Mouse (Mus musculus) embryonic facial prominence, embryonic 14.5 days (tissue): ENCODE results near the gene Ccdc160. TPM values are rescaled to one million over a fixed set of nuclear protein-coding genes. Genes with fewer than 3 reads are reported as not detected.

Experiments used
- ATAC-seq: fragments of 200-750 bp; cut with Nextera tagmentation; 2 replicates; pipeline ENCODE4 v1.8.0; 2017; ENCODE audit warnings: low read depth, moderate number of reproducible peaks, moderate TSS enrichment
- DNase-seq: peaks from one replicate; pipeline ENCODE4 v3.0.0-alpha.2; 2015; ENCODE audit warnings: low spot score
- H3K27ac ChIP-seq: fragments of 300-500 bp; sonication (generic); replicated peaks from 2 replicates; pipeline ENCODE4 v1.5.1; 2014; ENCODE audit warnings: low read depth, mild to moderate bottlenecking, low read length, moderate library complexity
- H3K27me3 ChIP-seq: fragments of 300-500 bp; sonication (generic); replicated peaks from 2 replicates; pipeline ENCODE4 v1.6.1; 2014; ENCODE audit warnings: low read length; ENCODE audit not compliant: control insufficient read depth, insufficient read depth
- H3K36me3 ChIP-seq: fragments of 300-500 bp; sonication (generic); 2 replicates; pipeline ENCODE4 v1.6.1; 2014; ENCODE audit warnings: low read length, mixed read lengths; ENCODE audit not compliant: control insufficient read depth, insufficient read depth
- H3K4me1 ChIP-seq: fragments of 300-500 bp; sonication (generic); 2 replicates; pipeline ENCODE4 v1.6.1; 2014; ENCODE audit warnings: antibody characterized with exemption, low read length; ENCODE audit not compliant: control insufficient read depth, insufficient read depth
- H3K4me2 ChIP-seq: fragments of 300-500 bp; sonication (generic); 2 replicates; pipeline ENCODE4 v1.6.1; 2014; ENCODE audit warnings: low read depth, mild to moderate bottlenecking, low read length, moderate library complexity, mixed read lengths
- H3K4me3 ChIP-seq: fragments of 300-500 bp; sonication (generic); 2 replicates; pipeline ENCODE4 v1.5.1; 2014; ENCODE audit warnings: low read depth, mild to moderate bottlenecking, low read length
- H3K9ac ChIP-seq: fragments of 300-500 bp; sonication (generic); 2 replicates; pipeline ENCODE4 v1.6.1; 2014; ENCODE audit warnings: low read depth, mild to moderate bottlenecking, low read length, moderate library complexity, mixed read lengths
- H3K9me3 ChIP-seq: fragments of 300-500 bp; sonication (generic); 2 replicates; pipeline ENCODE4 v1.6.1; 2016; ENCODE audit warnings: low read length; ENCODE audit not compliant: control insufficient read depth
- WGBS: fragments of 180-500 bp; shearing (Covaris S2); extraction: QIAGEN DNeasy Blood & Tissue Kit; methylation state at CpG from one replicate; pipeline ENCODE4 v1.1.7; 2014; 5-methylcytosine and 5-hydroxymethylcytosine counted together
- microRNA counts: library from miRNA; unstranded; fragments of <30 nt; microRNA quantifications from one replicate; lab custom pipeline; 2017
- microRNA-seq: library from miRNA; unstranded; fragments of <30 nt; microRNA quantifications from one replicate; pipeline ENCODE4, GENCODE M21; 2016; ENCODE audit warnings: borderline number of aligned reads
- polyA plus RNA-seq: library from polyadenylated mRNA; unstranded; fragments of >200 nt; fragmentation: Nextera tagmentation; extraction: Ambion mirVana; gene quantifications from 2 replicates; pipeline ENCODE4 v1.2.1, GENCODE M21; 2014

Ccdc160 gene
- polyA plus RNA-seq, 1 experiment from 2014 or later, result 1.3 TPM

DNA sequence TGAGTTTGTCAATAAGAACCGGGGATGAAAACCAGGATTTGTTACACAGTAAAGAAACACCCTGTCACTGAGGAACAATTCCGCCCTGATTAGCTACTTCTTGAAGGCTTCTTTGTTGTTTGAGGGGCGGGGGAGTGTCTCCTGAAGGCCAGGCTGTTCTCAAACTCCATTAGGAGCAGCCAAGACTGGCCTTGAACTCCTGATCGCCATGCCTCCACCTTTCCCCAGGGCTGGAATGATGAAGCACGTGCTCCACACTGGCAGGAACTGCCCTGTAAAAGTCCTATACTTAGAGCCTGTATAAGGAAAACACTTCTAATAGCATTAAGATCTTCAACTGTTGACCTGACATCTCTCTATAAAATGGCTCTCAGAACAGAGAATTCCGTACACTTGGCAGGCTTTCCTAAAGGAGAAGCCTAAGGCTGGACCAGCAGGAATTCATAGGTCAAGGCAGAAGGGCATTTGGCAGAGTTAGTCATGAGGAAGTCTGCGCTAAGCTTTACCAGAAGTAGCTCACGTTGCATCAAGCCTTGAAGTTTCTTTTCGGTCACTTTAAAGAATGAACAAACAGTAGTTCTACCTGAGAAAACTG, 6.1 kb downstream of the Ccdc160 start:
- DNase-seq, result no peak
- Histone ChIP-seq H3K9ac (no peak overlapping the region), H3K27me3 (no peaks in the 10 kb centered on the region), H3K4me2 (no peak overlapping the region), H3K36me3 (no peaks in the 10 kb centered on the region), H3K4me1 (no peaks in the 10 kb centered on the region), H3K4me3 (no peak overlapping the region), H3K27ac (no peak overlapping the region), H3K9me3 (no peaks in the 10 kb centered on the region)
- 47% methylated on average over 9 of the region's 9 CpGs for WGBS
- no peak for ATAC-seq

DNA sequence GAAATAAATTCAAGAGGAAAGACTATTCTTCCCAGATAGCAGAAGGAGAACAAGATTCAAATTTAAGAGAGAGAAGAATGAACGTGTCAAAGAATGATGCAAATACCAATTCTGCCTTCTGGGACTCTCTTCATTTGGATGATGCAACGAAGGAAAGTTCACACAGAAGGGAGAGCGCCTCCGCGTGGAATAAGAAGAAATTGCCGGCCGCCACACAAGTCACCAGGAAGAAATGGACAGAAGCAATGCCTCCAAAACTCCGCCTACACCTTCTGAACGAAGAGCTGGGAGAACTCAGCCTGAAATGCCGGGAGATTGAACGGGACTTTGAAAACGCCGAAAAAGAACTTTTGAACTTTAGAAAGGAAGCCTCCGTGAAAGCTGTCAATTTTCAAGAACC, 7.3 kb downstream of the Ccdc160 start:
- WGBS, result 67% methylated on average over 14 of the region's 14 CpGs
- Histone ChIP-seq H3K9ac (no peak overlapping the region), H3K9me3 (no peaks in the 10 kb centered on the region), H3K27me3 (no peaks in the 10 kb centered on the region), H3K4me3 (no peak overlapping the region), H3K27ac (no peak overlapping the region), H3K4me1 (no peaks in the 10 kb centered on the region), H3K36me3 (no peaks in the 10 kb centered on the region), H3K4me2 (no peak overlapping the region)
- no peak for ATAC-seq
- DNase-seq, result no peak

DNA sequence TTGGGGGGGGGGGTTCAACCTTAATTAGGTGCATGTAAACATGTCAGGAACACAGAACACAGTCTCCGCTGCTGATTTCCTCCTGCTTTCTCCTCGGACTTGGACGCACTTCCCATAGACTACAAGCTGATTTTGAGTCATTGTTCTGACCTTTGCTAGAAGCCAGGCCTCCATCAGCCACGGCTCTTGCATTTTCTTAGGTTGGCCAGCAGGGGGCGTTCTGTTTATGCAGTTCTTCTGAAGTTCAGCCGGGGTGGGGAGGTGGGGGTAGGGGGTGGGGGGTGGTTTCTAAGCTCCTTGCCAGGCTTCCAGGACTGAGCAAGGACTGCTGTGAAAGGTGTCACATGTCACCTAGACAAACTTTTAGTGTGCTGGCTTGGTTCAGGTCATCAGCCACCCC, 8.6 kb downstream of the Ccdc160 start:
- ATAC-seq, result no peak
- no peak overlapping the region for H3K4me3 ChIP-seq
- no peaks in the 10 kb centered on the region for H3K9me3 ChIP-seq
- no peak for DNase-seq
- no peak overlapping the region for H3K4me2 ChIP-seq
- H3K4me1 ChIP-seq, result no peaks in the 10 kb centered on the region
- no peak overlapping the region for H3K9ac ChIP-seq
- WGBS, result 42% methylated on average over 6 of the region's 6 CpGs
- H3K27ac ChIP-seq, result no peak overlapping the region
- no peaks in the 10 kb centered on the region for H3K36me3 ChIP-seq
- no peaks in the 10 kb centered on the region for H3K27me3 ChIP-seq

DNA sequence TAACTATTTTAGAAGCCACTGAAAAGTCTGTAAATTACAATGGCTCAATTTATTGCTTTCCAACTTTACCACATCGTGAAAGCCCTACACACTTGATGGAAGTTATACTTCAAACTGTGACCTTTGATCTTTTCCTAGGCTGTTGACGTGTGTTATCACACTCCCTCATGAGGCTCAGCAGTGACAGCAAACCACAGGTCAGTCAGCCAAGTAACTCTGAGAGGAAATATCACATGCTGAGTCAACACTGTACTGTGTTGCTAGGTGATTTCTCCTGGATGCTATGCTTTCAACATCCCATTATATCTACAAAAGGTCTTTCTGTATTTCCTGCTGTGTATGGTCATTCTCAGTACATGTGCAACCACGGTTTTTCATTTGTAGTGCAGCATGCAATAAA, 28.3 kb downstream of the Ccdc160 start:
- H3K27me3 ChIP-seq, result no peaks in the 10 kb centered on the region
- H3K9me3 ChIP-seq, result no peaks in the 10 kb centered on the region
- no peak overlapping the region for H3K4me2 ChIP-seq
- H3K4me3 ChIP-seq, result no peak overlapping the region
- no peak for DNase-seq
- ATAC-seq, result no peak
- no peaks in the 10 kb centered on the region for H3K36me3 ChIP-seq
- H3K4me1 ChIP-seq, result no peaks in the 10 kb centered on the region
- no peak overlapping the region for H3K9ac ChIP-seq
- WGBS, result 52% methylated on average over 3 of the region's 3 CpGs
- H3K27ac ChIP-seq, result no peak overlapping the region

MicroRNAs encoded within 50 kb of the gene (microRNA counts, 519-probe panel; counts per million panel counts)
- 4,097 counts per million, percentile 94 among the panel's probes with 10 or more counts for microRNA mmu-miR-106a+mmu-miR-17 (lab: Ali Mortazavi, UCI)
- microRNA mmu-miR-18b (lab: Ali Mortazavi, UCI), result 19.3 counts per million
- microRNA mmu-miR-363 (lab: Ali Mortazavi, UCI), result 19.3 counts per million

Small RNA genes lying within 50 kb of the gene (microRNA-seq; reads per million reads assigned to microRNA genes)
- 69.5 reads per million, percentile 49 among the genes with 10 or more reads in this experiment for gene Mir106a
- 7.6 reads per million, percentile 26 among the genes with 10 or more reads in this experiment for gene Mir18b
- 2.3 reads per million, percentile 10 among the genes with 10 or more reads in this experiment for gene Mir19b-2
- 54.6 reads per million, percentile 46 among the genes with 10 or more reads in this experiment for gene Mir20b
- 106 reads per million, percentile 52 among the genes with 10 or more reads in this experiment for gene Mir363
- gene Mir92-2, result 54.6 reads per million, percentile 46 among the genes with 10 or more reads in this experiment

Other genes starting within 250 kb of the Ccdc160 start
- 694 and 855 TPM in 2 replicates for gene Gpc3, start 177.2 kb upstream of the Ccdc160 start, polyA plus RNA-seq
- 37.1 and 39.7 TPM in 2 replicates for gene Phf6, start 121.1 kb downstream of the Ccdc160 start, polyA plus RNA-seq
- 157 and 162 TPM in 2 replicates for gene Hprt, start 196.9 kb downstream of the Ccdc160 start, polyA plus RNA-seq